Mouse (Mus musculus): ENCODE measurements around the gene Trp53i11. TPM values are rescaled to one million over a fixed set of nuclear protein-coding genes. Genes with fewer than 3 reads are reported as not detected.

The Trp53i11 gene
- total RNA-seq, 2 experiments from 2014 or later = 79.8 to 83.2 TPM

DNA sequence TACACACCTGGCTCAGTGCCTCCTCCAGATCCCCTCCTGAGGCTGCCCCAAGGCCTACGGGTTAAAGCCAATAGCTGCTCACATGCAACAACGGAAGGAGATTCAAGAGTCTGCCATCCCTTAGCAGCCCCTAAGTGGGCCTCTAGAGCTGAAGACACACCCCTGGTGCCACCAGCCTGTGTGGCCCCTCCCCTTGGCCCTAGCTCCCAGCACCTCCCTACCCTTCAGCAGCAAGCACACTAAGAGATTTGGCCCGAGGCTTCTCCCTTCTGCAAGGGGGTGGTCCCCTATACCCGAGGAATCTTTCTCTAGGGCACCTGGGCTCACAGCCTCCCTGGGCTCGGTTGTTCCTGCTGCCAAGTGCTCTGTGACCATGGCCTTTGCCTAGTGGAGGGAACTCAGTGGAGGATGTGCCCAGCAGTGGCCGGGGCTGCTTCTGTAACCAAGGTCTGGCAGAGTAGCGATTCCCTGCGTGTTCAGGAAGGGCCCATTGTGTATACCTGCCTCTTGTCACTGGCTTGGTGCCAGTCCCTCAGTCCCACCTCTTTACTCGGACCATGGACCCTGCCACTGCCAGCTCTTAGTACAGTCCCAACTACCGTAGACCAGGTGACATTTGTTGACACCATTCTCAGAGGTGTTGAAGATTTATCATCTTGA is 13.5 kb downstream of the Trp53i11 start:
- DNase-seq = no peak

DNA sequence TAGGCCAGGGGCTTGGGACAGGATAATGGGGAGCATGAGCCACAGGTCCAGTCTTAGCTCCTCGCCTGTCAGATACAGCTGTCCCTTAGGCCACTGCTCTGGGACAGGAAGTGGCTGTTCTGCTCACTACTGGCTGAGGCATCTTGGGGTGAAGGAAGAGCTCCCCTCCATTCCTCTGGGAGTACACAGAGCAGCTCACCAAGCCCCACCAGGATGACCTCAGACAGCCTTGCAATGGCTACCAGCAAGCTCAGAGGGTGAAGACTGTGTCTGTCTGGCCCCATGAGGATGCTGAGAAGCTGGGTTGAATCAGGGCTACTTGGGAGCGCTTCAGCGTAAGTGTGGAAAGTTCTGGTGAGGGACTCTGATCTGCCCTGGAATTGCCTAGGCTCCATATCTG is 14.6 kb downstream of the Trp53i11 start:
- DNase-seq = no peak

DNA sequence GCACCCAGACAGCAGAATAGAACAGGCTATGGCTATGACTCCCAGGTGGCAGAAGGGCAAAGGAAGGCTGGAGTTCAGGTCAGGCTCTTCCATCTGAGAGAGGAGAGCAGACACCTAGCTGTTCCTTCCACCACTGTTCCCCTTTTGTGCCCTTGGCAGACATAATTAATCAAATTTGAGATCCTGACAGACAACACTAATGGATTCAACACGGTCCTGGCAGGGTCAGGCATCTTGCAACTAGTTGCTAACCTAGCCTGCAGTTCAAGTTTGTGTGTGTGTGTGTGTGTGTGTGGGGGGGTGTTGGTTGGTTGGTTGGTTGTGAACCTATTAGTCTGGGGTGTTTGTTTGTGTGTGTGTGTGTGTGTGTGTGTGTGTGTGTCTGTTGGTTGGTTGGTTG is 15.4 kb downstream of the Trp53i11 start:
- DNase-seq = no peak

DNA sequence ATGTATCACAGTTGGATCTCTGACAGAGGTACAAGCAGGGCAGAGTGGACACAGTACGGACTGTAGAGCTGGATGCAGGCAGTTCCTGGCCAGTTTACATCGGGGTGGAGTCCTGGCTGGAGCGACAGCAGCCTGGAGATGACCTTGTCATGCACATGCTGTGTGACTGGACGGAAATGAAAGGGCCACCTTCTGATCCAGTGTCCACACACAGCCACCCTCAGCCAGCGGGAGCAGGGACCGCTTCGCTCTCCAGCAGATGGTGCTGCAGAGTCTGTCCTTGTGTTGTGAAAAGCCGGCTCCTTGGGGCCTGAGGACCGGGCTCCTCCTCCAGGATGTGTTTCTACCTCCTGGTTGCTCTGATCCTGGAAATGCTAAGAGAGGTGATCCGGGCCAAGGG is 16.3 kb downstream of the Trp53i11 start:
- DNase-seq = no peak

DNA sequence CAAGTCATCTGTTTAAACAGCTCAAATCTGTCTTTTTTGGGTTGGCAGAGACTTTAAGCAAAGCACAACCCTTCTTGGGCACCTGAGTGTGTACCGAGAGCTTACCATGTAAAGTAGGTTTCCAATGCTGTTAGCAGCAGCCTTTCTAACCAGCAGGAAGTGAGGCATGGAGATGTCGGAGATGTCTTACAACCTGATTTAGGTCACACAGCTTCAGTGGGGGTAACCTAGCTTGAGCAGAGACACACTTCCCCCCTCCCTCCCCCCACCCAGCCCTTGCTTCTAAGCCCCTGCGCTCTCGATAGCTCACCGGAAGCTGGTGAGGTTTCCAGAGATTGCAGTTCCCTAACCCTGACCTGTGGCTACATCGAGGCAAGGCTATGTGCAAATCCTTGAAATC is 17.2 kb downstream of the Trp53i11 start:
- DNase-seq = no peak

DNA sequence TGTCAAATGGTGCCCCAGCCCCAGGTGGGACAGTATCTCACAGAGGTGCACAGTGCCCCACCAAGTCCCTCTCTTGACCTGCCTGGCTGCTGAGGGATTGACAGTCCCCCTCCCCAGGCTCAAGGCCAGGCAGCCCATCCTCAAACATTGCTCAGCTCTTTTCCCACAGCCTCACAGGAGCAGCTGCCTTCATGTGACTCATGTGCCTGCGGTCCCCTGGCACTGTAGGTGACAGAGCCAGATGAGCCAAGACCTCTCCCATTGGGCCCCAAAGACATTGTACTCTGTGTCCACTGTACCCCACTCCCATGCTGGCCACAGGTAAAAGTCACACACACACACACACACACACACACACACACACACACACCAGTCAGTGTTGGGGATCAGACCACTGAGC is 18.8 kb downstream of the Trp53i11 start:
- no peak for DNase-seq

DNA sequence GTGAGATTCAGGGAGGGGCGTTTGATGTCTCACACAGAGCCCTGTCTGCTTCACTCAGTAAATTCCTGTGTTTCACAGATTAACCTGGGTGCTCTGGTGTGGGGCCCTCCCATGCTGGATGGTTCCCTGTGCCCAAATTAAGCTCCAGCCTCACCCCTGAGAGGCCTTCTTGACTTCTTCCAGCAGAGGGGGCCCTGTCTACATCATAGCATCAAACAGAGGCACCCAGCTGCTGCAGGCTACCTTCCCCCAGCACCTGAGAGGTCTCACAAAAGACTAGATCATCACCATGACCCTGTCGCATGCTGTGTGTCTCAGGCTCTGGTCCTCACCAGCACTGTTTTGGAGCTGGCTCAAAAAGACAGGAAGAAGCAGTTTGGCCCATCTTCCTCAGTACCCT is 25.0 kb downstream of the Trp53i11 start:
- DNase-seq = no peak

DNA sequence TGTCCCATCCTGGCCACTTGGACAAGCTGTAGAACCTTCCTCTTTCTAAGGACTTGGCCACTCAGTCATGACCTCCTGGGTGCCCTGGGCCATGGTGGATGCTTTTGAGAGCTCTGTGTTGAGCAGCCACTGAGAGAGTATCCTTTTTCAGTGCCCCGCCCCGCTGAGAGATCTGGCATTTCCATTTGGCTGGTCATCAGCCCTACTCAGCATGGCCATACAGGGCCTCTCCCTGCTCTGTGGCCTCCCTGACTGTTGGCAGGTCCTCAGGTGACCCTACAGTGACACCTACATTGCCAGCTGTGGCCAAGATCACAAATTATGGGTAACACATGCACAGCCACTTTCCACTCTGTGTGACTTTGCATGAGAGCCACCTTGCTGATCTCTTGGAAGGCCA is 25.5 kb downstream of the Trp53i11 start:
- DNase-seq = no peak

DNA sequence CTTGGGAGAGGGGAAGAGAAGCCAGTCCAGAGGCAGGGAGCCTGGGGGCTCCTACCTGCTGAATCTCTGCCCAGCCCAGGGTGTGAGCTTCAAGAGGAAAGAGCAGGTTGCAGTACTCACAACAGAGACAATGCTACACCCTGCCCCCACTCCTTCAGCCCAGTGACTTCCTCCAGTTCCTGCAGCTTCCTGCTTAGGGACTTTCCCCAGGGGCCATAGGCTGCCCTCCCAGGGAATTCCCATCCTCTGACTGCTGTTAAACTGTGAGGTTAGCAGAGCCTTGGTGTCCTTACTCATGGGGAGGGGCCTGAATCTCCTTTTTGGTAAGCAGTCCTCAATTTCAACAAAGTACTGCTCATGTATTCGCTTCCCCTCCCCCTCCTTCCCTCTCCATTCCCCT is 26.8 kb downstream of the Trp53i11 start:
- DNase-seq = no peak

DNA sequence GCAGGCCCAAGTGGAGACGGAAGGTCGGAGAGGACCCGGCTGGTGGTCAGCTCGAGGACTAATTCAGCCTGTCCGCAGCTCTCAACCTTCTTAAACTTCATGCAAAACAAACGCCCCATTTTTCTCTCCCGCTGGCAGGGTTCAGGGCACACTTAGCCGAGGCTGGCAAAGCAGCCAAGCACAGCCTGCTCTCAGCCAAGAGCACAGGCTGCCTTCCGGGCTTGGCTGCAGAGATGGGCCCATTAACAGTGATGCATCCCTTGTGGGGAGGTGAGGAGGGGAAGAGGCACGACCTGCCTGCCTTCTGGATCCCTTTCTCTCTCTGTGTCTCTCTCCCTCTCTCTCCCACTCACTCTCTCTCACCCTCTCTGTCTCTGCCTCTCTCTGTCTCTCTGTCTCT is 28.4 kb downstream of the Trp53i11 start:
- DNase-seq = peak in 1 of 2 experiments; percentile 50

DNA sequence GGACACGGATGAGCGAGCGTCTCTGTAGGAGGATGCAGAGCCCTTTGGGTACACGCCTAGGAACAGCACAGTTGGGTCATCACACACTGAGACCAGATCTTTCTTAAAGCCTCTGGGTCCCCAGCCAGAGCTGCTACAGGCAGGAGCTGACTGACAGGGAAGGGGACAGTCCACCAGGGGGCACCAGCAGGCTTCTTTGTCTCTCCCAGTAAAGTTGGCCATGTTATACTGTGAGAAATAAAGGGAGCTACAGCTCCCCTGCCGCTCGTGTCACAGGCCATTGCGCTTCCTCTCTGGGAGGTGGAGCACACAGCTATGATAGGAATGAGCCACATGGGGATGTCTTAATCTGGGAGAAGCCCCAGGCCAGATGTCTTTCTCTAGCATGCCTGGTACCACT is 29.7 kb downstream of the Trp53i11 start:
- DNase-seq = peak; percentile 84 to 90

DNA sequence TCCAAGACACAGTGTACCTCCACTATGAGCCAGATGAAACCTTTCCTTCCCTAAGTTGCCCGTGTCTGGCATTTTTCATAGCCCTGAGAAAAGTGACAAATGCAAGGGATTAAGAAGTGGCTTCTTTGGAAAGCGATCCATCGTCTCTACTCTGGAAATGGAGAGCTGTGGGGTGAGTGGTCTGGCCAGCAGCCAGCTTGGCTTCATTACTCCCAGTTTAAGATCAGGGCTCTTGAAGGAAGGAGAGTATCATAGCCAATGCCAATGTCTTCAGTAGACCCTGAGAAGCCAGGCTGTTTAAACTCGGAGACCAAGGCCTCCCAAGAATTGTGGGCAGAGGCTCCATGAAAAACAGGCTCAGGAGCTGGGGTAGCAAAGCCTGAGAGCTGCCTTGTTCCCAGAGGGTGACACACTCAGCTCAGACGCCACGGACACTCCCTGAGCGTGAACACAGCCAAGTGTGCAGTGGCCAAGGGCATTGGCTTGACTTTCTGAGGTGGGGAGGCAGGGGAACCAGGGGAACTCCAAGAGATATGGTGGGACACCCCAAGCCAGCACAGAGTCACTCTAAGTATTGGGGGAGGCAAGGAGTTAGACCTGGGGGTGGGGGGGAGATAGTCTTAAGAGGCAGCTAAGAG is 31.1 kb downstream of the Trp53i11 start:
- no peak for DNase-seq

DNA sequence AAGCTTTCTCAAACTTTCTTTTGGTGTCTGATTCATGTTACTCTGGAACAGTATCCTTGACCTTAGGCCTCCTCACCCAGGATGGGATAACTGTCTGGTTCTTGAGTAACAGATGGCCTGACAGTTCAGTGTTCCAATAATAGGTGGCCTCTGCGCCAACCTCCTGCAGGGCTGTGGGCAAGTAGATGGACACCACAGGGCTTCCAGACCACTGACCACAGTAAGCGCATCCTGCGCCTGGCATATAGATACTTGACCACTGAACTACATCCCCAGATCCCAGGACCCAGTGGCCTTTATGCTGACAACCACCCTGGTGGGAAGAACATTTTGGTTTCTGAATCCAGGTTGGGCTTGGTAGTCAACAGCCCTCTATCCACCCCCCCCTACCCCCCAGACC is 32.2 kb downstream of the Trp53i11 start:
- DNase-seq = no peak

DNA sequence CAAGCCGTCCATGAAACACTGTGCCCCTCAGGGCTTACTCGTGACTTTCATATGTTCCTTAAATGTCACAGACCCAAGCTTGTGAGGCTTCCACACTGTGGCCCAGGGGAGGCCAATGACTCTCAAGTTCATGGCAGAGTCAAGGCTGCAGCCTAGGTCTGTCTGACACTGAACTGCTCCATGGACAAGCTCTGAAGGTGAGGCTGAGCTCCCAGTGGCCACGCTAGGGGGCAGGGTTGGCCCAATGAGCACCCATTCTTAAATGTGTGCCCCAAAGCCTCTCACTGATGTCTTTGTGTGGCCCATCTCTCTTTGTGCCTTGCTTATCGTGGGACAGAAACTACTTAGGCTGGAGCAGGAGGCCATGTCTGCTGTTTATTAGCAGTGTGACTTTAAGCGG is 33.1 kb downstream of the Trp53i11 start:
- DNase-seq = no peak

DNA sequence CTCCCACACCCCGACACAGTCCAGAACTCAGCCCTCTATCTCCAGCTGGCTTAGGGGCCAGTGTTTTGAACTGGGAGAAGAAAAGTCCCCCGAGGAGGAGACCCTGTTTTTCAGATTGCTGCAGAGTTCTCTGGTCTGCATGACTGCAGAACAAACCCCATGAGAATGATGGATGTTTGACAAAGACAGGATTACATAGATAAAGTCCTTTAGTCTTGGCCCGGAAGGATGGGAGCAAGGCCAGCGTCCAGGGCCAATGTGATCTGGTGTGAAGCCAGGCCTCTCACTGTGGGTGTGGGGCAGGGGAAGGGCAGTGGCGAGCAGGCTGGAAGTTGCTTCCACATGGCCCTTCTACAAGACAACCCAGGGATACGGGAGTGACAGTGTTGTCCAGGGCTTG is 36.1 kb downstream of the Trp53i11 start:
- no peak for DNase-seq

DNA sequence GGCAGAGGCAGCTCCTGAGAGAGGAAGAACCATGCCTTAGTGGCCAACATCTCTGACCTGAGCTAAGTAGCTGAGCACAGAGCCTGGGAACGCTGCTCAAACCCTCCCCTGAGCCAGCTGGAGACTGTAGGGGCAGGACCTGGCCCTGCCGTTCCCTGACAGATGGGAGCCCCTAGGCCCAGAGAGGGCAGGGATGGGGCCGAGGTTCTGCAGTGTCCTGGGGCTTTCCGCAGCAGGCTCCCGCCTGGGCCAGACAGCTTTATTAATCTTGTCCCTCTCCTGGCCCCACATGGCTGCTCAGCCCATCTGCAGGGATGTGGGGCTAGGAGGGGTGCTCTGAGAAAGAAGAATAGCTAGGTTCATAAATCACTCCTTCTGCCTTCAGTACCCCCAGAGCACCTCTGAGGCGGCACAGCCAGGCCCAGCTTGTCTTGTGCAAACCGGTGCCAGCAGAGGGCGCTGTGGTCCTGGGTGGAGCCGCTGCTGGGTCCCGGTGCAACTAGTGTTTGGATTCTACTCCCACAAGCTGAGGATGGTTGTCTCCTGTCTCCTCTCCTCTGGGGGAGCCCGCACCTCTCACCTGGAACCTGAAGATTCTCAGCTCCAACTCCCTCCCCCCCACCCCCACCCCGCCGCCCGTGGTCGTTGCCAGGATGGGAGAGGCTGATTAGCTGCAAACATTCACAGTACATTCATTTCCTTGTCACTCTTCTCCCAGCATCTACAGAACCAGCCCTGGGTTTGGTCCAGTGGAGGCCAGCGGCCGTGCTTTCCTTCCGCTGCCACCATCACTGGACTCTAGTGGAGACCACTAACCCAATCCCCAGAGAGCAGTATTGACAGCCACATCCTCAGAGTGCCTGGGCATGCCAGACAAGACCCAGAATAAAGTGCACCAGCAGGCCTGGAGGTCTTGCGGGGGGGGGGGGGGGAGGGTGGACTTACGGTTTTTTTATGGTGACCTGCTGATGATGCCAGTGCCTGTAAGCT is 39.6 kb downstream of the Trp53i11 start:
- DNase-seq = peak; percentile 83 to 85

DNA sequence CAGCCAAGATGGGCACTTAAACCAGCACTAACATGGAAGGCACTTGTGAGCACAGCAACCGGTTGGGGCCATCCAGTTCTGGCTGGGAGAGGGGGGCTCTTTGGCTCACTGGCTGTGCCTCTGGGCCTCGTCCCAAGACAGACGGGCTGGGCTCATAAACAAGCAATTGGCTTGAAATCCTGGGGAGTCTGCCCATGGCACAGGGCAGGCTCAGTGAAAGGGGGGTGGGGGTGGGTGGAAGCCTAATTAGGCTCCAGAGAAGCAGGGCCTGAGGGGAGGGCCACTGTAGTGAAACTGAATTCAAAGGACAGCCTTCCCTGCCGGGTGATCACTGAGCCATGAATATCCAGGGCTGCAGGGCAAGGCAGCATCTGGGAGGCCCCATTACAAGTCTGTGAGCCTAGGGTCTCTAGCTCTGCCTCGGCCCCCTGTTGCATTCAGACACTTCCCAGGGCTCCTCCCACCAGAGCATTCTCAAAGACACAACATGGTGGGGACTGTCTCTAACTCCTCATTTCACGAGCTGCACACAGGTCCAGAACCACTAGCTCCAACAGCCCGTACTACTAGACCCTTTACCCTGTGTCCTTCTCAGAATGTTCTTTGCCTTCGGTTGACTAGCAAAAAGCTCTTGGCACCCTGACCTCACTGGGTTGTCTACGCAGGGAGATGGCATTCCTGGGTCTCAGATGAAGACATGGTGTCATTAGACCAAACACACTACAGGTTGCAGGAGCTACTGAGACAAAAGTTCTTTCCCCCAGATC is 40.5 kb downstream of the Trp53i11 start:
- DNase-seq = peak; percentile 47 to 56

DNA sequence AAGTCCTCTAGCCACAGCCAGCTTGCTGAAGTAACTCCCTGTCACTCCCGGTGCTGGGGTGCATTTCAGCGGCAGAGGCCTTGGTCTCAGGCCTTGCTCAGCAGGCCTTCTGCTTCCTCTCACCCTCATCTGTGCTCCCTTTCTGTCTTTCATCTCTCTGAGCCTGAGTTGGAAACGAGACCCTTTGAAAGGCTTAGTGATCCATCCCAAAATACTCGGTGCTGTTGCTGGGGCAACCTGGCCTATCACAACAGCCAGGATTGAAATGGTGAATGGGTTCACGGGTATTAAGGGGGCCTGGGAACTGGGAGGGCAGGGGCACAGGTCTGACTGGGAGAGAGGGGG is 41.1 kb downstream of the Trp53i11 start:
- DNase-seq = no peak

DNA sequence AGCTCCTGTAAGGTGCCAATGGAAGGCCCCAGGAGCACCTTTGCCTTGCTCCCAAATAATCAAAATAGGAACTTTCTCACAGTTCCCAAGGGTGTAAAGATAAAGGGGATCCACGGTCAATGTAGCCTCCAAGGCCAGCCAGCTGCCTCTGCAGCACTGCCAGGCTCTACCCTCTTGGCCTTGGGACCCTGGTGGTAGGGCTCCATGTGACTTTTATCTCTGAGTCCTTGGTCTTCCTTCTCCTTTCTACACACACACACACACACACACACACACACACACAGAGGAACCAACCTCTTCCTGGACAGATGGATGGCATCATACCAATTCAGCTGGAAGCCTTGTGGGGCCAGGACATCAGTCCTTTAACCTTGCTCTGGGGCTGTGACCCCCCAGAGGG is 44.8 kb downstream of the Trp53i11 start:
- DNase-seq = no peak

DNA sequence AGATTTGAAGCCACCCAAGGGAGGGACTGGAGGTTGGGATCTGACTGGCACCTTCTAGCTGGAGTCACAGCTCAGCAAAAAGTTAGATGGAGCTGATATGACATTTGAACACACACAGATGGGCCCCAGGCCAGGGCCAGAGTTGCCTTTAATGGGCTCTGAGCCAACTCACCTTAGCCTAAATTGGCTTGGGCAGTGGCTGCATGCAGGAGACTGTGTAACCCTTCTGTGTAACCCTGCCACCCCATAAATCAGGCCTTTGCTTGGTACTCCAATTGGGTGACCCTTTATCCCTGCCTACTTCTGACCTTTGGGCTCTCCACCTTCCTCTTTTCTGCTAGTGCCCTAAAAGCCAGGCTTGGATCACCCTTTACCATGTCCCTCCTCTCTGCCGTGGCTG is 49.7 kb downstream of the Trp53i11 start:
- no peak for DNase-seq

DNA sequence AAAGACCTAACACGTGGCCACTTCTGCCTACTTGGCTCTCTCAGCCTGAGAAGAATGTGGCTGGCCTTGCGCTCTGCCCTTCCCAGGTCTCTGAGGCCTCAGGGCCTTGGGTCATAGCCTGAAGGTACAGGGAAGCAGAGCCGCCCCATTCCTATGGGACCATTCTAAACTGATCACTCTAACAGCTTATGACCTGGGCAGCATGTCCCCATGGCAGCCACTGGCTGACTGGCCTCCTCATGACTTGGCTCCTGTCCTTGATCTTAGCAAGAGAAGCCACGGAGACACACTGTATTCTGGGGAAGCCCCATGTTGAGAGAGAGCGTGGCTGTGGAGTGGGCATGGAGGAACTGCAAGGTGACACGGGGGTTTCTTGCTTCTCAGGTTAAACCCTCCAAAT is 51.5 kb downstream of the Trp53i11 start:
- DNase-seq = no peak

DNA sequence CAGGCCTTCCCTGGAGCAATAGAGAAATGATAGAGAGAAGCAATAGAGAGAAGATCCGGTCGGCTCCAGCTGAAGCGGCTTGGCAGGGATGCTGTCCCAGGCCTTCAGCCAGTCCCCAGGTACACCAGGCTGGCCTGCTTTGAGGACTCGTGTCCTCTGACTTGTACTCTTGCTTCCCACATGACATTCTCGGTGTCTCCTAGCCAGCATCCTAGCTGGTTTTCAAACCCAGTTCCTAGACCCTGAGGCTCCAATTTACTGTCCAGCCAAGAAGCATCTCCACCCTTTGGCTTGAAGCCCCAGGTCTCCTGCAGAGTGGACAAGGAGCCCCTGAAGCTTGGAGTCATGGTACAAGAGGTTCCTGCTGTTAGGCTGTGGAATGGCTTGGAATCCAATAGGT is 54.8 kb downstream of the Trp53i11 start:
- no peak for DNase-seq
